Mouse (Mus musculus) embryonic facial prominence, embryonic 15.5 days (tissue): ENCODE measurements around the gene Eif4a1. TPM values are rescaled to one million over a fixed set of nuclear protein-coding genes. Genes with fewer than 3 reads are reported as not detected.

Source experiments
- ATAC-seq: fragments of 200-750 bp; cut with Nextera tagmentation; 2 replicates; pipeline ENCODE4 v1.8.0; 2017; ENCODE audit warnings: low read depth, moderate TSS enrichment; ENCODE audit not compliant: insufficient number of reproducible peaks, low FRiP score, low TSS enrichment
- H3K27ac ChIP-seq: fragments of 300-500 bp; sonication (generic); replicated peaks from 2 replicates; pipeline ENCODE4 v1.5.1; 2015; ENCODE audit warnings: mild to moderate bottlenecking, inconsistent platforms
- H3K27me3 ChIP-seq: fragments of 300-500 bp; sonication (generic); 2 replicates; pipeline ENCODE4 v1.6.1; 2015; ENCODE audit warnings: inconsistent platforms
- H3K36me3 ChIP-seq: fragments of 300-500 bp; sonication (generic); 2 replicates; pipeline ENCODE4 v1.6.1; 2015; ENCODE audit warnings: mild to moderate bottlenecking, inconsistent platforms
- H3K4me1 ChIP-seq: fragments of 300-500 bp; sonication (generic); 2 replicates; pipeline ENCODE4 v1.6.1; 2015; ENCODE audit warnings: inconsistent platforms
- H3K4me2 ChIP-seq: fragments of 300-500 bp; sonication (generic); replicated peaks from 2 replicates; pipeline ENCODE4 v1.6.1; 2015; ENCODE audit warnings: mild to moderate bottlenecking, inconsistent platforms
- H3K4me3 ChIP-seq: fragments of 300-500 bp; sonication (generic); replicated peaks from 2 replicates; pipeline ENCODE4 v1.5.1; 2015; ENCODE audit warnings: mild to moderate bottlenecking, inconsistent platforms
- H3K9ac ChIP-seq: fragments of 300-500 bp; sonication (generic); 2 replicates; pipeline ENCODE4 v1.6.1; 2015; ENCODE audit warnings: inconsistent platforms
- H3K9me3 ChIP-seq: fragments of 300-500 bp; sonication (generic); replicated peaks from 2 replicates; pipeline ENCODE4 v1.6.1; 2016; ENCODE audit warnings: inconsistent platforms
- WGBS: fragments of 180-500 bp; shearing (Covaris S2); methylation state at CpG from one replicate; pipeline ENCODE4 v1.1.7; 2015; 5-methylcytosine and 5-hydroxymethylcytosine counted together
- polyA plus RNA-seq: library from polyadenylated mRNA; unstranded; fragments of >200 nt; fragmentation: Nextera tagmentation; extraction: Ambion mirVana; gene quantifications from 2 replicates; pipeline ENCODE4 v1.2.1, GENCODE M21; 2015

Eif4a1 gene
- polyA plus RNA-seq, 1 experiment from 2014 or later: 512 TPM

DNA sequence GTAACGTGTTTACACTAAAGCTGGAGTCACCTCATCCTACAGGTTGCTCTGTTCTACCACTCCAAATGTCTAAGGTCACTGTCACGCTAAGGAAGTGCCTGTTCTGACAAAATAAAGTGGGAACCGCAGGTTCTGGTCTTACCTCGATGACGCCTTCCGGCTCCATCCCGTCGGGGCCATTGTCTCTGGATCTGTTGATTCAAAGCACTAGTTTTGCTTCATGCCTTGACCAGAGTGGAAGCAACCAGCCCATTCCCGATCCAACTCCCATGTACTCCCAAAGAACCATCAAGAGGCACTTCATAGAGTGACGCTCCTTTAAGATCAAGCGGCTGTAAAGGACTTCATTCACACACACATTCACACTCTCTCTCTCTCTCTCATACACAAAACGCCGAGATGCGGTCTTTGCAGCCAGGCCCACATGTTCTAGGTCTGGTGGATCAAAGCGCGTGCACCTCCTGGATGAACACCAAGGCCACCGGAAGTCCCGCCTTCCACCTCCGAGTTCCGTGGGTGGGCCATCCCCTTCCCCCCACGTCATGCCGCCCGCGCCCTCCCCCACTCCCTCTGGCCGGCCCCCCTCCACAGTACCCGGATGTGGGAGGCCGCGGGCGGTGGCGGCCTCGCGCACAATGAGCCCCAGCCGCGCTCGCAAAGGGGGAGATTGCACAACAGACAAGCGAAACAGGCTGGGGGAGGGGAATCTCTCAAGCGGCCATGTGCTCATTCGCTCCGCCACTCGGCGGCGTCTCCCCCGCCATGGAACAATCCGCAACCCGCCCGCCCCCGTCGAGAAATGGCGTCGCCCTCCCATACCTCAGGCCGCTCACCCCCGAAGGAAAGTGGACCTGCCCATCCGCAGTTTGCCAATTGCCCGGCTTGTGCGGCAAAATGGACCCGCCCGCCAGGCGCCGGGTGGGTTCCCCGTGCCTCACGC lies 1.2 kb downstream of the Eif4a1 start:
- Histone ChIP-seq H3K9me3 (no peaks in the 10 kb centered on the region), H3K27ac (peak overlapping the region; percentile 98), H3K4me2 (peak overlapping the region; percentile 77), H3K4me3 (peak overlapping the region; percentile 61), H3K27me3 (no peaks in the 10 kb centered on the region), H3K9ac (peak overlapping the region; percentile 83), H3K36me3 (peaks cover 77% of the 10 kb centered on the region), H3K4me1 (peaks cover 23% of the 10 kb centered on the region)
- ATAC-seq: peak; percentile 79
- WGBS: under 1% methylated on average over 55 of the region's 61 CpGs

DNA sequence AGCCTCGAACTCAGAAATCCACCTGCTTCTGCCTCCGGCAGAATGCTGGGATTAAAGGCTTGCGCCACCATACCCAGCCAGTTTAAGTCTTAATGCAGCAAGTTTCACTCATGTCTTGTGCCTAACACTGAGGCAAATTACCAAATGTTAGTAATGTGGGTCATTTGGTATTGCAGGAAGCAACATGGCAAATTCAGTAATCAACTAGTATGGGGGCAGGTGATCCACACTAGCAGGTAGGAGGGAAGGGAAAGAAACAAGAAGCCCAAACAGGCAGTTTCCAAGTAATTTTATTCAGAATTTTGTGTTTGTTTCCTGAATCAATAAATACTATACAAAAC lies 5.6 kb downstream of the Eif4a1 start:
- H3K27ac ChIP-seq: no peak overlapping the region
- no peak overlapping the region for H3K9ac ChIP-seq
- no peaks in the 10 kb centered on the region for H3K9me3 ChIP-seq
- H3K27me3 ChIP-seq: no peaks in the 10 kb centered on the region
- peaks cover 30% of the 10 kb centered on the region for H3K4me1 ChIP-seq
- H3K4me2 ChIP-seq: no peak overlapping the region
- H3K4me3 ChIP-seq: no peak overlapping the region
- ATAC-seq: no peak
- WGBS: 77% methylated on average over 3 of the region's 3 CpGs
- H3K36me3 ChIP-seq: peaks cover 67% of the 10 kb centered on the region

DNA sequence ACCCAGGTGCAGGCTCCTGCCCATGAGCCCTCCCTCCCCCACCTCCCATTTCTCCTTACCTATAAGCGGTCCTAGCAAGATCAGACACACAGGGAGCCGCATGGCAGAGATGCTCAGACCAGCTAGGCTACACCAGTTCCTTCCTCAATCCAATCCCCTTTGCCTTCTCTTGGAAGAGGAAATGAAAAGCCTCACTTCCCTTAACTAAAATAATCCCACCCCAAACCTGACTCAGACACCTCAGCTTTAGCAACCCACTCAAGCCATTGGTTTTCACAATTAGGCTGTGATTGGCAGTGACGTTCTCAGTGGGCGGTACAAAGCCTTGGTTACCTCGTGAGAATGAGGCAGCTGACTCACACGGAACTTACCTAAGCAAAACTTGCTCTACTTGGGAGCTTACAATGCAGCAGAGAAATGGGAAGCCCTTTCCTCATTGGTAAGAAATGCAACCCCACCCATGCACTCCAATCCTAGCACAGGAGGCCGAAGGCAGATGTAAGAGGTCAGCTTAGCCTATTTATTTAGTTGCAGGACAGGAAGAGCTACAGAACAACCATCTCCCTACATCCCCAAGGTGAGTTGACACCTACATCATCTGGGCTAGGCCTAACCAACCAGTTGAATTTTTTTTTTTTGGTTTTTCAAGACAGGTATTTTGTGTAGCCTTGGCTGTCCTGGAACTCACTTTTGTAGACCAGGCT lies 6.1 kb downstream of the Eif4a1 start, which contains the start of gene Cd68:
Gene Cd68 (minus strand): TSS at position 193 of the 704 bp plus-strand sequence.
- peaks cover 35% of the 10 kb centered on the region for H3K4me1 ChIP-seq
- peaks cover 67% of the 10 kb centered on the region for H3K36me3 ChIP-seq
- H3K4me2 ChIP-seq: no peak within 1 kb of the TSS
- H3K9ac ChIP-seq: no peak within 1 kb of the TSS
- ATAC-seq: no peak
- H3K4me3 ChIP-seq: no peak within 1 kb of the TSS
- peak within 1 kb of the TSS; percentile 52 for H3K27ac ChIP-seq
- no peaks in the 10 kb centered on the region for H3K9me3 ChIP-seq
- 26% methylated on average over 7 of the region's 7 CpGs for WGBS
- no peaks in the 10 kb centered on the region for H3K27me3 ChIP-seq

DNA sequence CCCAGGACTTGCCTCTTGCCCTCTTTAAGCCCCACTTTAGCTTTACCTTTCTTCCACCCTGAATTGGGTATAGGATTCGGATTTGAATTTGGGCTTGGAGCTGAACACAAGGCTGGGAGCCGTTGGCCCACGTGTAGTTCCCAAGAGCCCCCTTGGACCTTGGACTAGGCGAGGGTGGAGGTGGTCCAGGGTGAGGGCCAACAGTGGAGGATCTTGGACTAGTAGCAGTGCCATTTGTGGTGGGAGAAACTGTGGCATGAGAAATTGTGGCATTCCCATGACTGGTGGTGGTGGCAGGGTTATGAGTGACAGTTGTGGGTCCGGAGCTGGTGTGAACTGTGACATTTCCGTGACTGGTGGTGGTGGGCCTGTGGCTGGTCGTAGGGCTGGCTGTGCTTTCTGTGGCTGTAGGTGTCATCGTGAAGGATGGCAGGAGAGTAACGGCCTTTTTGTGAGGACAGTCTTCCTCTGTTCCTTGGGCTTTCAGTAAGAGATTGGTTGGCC lies 6.7 kb downstream of the Eif4a1 start:
- no peak for ATAC-seq
- Histone ChIP-seq H3K4me1 (peaks cover 35% of the 10 kb centered on the region), H3K27me3 (no peaks in the 10 kb centered on the region), H3K9me3 (no peaks in the 10 kb centered on the region), H3K9ac (no peak overlapping the region), H3K4me3 (no peak overlapping the region), H3K36me3 (peaks cover 63% of the 10 kb centered on the region), H3K27ac (peak overlapping the region; percentile 41), H3K4me2 (no peak overlapping the region)
- WGBS: 74% methylated on average over 9 of the region's 9 CpGs

DNA sequence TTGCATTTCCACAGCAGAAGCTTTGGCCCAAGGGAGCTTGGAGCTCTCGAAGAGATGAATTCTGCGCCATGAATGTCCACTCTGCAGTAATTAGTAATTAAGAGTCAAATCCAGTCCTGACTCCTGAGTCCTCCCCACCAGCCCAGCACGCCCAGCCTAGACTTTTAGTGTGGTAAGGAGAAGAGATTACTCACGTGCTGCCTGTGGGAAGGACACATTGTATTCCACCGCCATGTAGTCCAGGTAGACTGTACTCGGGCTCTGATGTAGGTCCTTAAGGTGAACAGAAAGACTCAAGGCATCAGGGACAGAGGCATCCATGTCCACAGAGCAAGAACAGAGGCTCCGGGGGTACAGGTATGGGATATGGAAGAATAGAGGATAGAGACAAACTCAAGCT lies 7.4 kb downstream of the Eif4a1 start:
- no peak for ATAC-seq
- no peak overlapping the region for H3K4me2 ChIP-seq
- peaks cover 29% of the 10 kb centered on the region for H3K4me1 ChIP-seq
- no peak overlapping the region for H3K9ac ChIP-seq
- H3K9me3 ChIP-seq: no peaks in the 10 kb centered on the region
- no peak overlapping the region for H3K4me3 ChIP-seq
- peak overlapping the region; percentile 52 for H3K27ac ChIP-seq
- 88% methylated on average over 7 of the region's 7 CpGs for WGBS
- no peaks in the 10 kb centered on the region for H3K27me3 ChIP-seq
- peaks cover 57% of the 10 kb centered on the region for H3K36me3 ChIP-seq

DNA sequence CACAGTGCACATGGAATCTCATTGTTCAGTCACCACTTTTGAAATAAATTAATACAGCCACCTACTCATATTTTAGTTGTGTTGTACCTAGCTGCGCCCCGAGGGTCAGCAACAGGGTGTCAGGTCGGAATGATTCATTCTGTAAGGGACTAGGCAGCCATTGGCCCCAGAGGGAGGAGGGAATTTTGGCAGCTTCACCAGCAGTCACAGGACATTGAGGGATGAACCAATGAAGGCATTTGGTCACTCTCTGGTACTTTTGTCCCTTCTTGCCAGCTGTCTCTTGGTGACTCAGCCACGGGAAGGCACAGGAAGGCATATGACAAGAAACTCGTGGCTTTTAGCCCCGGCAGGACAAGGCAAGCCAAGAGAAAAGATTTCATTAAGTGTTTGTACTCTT lies 8.4 kb downstream of the Eif4a1 start:
- H3K9ac ChIP-seq: no peak overlapping the region
- H3K4me2 ChIP-seq: no peak overlapping the region
- H3K36me3 ChIP-seq: peaks cover 53% of the 10 kb centered on the region
- 85% methylated on average over 6 of the region's 6 CpGs for whole genome bisulfite sequencing
- no peaks in the 10 kb centered on the region for H3K9me3 ChIP-seq
- peak overlapping the region; percentile 96; the same call in 1 of the 2 replicates for H3K27ac ChIP-seq
- peaks cover 20% of the 10 kb centered on the region for H3K4me1 ChIP-seq
- no peak overlapping the region for H3K4me3 ChIP-seq
- no peaks in the 10 kb centered on the region for H3K27me3 ChIP-seq
- no peak for ATAC-seq

DNA sequence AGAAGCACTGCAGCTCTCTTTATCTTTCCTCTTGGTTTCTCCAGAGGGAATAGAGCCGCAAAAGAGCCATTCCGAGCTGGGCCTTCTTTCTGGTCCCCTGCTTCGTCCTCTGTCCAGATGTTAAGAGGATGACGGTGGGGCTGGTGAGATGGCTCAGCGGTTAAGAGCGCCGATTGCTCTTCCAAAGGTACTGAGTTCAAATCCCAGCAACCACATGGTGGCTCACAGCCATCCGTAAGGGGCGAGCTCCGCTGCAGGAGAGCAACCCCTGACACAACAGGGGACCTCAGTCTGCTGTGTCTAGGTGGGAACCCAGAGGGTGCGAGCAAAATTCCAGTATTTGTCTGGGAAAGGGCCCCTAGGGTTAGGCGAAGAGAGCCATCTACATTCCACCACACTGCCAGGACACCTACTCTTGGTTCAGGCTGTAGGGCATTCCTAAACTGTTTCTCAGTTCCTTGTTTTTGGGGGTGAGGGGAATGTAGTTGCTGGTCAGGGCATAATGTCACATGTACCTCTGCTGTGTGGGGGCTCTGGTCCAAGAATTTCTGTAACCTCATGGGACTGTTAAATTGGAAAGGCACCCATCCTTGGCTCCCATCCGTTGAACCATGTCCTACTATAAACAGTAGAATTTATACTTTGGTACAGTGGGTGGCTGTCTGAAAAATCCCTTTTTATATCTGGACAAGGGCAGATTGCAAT lies 9.1 kb downstream of the Eif4a1 start:
- Histone ChIP-seq H3K27me3 (no peaks in the 10 kb centered on the region), H3K4me2 (peak overlapping the region; percentile 48), H3K9ac (peak overlapping the region; percentile 15; the same call in 1 of the 2 replicates), H3K27ac (peak overlapping the region; percentile 96), H3K9me3 (no peaks in the 10 kb centered on the region), H3K4me3 (peak overlapping the region; percentile 56), H3K4me1 (peaks cover 18% of the 10 kb centered on the region), H3K36me3 (peaks cover 53% of the 10 kb centered on the region)
- ATAC-seq: no peak
- 67% methylated on average over 13 of the region's 13 CpGs for WGBS

DNA sequence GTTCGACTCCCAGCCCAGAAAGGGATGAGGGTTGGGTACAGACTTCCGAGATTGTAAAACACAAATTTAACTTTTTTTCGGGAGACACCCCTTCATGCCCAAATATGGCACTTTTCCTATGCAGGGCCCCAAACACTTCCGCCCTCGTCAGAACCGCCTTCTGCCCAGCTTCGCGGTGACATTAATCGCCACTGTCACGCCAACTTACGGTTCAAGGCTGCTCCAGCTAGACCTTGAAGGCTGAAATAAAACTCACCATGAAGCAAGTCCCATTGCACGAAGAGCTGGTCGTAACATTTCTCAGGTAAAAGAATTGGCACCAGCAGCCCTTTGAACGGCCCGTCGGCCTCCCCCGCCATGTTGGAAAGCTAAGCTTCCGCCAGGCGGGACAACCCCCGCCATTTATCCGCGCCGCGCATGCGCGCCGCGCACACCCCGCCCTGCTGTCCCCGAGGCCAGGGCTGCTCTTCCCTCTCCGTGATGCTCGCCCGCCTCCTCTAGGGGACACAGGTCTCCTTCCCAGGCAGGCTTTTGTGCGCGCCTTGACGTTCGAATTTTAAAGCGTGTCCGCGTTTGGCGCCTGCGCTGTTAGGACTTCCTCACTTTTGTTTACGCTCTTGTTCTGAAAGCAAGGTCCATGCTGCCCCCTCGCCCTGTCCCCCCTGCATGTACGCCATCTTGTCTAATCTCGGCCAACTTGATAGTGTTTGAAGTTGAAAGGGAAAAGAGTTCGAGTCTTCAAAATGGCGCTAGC lies 9.8 kb downstream of the Eif4a1 start, which contains the start of gene Mpdu1:
Gene Mpdu1 (minus strand): TSS at position 430 of the 754 bp plus-strand sequence.
- peak within 1 kb of the TSS; percentile 96 for H3K27ac ChIP-seq
- no peaks in the 10 kb centered on the region for H3K9me3 ChIP-seq
- peaks cover 18% of the 10 kb centered on the region for H3K4me1 ChIP-seq
- WGBS: under 1% methylated on average over 48 of the region's 48 CpGs
- H3K27me3 ChIP-seq: no peaks in the 10 kb centered on the region
- ATAC-seq: peak; percentile 95
- peak within 1 kb of the TSS; percentile 56 for H3K4me3 ChIP-seq
- H3K36me3 ChIP-seq: peaks cover 53% of the 10 kb centered on the region
- H3K9ac ChIP-seq: peak within 1 kb of the TSS; percentile 37
- peak within 1 kb of the TSS; percentile 48 for H3K4me2 ChIP-seq

DNA sequence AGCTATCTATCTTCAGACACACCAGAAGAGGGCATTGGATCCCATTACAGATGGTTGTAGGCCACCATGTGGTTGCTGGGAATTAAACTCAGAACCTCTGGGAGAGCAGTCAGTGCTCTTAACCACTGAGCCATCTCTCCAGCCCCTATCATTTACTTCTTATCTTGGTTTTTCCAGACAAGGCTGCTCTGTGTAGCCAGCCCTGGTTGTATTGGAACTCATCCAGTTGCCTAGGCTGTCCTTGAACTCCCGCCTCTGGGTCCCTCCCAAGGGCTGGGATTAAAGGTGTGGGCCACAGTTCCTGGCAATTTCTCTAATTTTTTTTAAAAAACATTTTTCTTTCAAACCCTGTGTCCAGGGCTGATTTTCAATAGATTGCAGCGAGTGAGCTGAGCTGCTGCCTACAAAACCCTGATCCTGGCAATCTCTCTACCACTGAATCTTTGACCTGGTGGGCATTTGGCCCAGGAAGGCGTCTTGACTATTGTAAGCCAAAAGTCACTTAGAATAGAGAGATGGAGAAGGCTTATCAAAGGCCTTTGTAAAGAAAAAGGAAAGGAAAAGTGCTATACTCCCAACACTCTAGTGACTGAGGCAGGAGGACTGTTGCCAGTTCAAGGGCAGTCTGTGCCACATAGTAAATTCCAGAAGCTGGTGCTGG lies 10.9 kb downstream of the Eif4a1 start:
- peaks cover 25% of the 10 kb centered on the region for H3K4me1 ChIP-seq
- no peaks in the 10 kb centered on the region for H3K9me3 ChIP-seq
- H3K36me3 ChIP-seq: peaks cover 54% of the 10 kb centered on the region
- H3K4me2 ChIP-seq: peak overlapping the region; percentile 48
- no peaks in the 10 kb centered on the region for H3K27me3 ChIP-seq
- ATAC-seq: no peak
- peak overlapping the region; percentile 37; the same call in 1 of the 2 replicates for H3K9ac ChIP-seq
- peak overlapping the region; percentile 56 for H3K4me3 ChIP-seq
- peak overlapping the region; percentile 96 for H3K27ac ChIP-seq
- 72% methylated on average over 3 of the region's 3 CpGs for WGBS

DNA sequence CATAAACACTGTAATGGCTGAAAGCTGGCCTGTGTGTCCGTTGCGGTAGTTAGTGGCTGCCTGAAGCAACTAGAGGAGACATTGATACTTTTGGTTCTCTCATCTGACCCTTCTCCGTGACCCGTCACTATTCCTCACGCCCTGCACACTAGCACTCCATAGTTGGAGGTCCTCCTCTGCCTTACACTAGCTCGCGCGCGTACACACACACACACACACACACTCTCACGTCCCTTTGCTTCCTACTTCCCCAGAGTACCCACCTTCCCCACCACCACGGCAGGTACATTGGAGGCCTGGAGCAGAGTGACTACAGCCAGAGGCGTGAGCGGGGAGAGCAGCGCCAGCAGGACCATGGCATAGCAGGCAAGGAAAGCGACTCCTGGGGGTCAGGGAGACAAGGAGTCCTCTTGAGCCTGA lies 14.8 kb downstream of the Eif4a1 start:
- no peak for ATAC-seq
- H3K27ac ChIP-seq: no peak overlapping the region
- H3K36me3 ChIP-seq: peaks cover 36% of the 10 kb centered on the region
- WGBS: 82% methylated on average over 15 of the region's 15 CpGs
- H3K4me1 ChIP-seq: peaks cover 36% of the 10 kb centered on the region
- no peaks in the 10 kb centered on the region for H3K9me3 ChIP-seq
- no peak overlapping the region for H3K4me3 ChIP-seq
- H3K4me2 ChIP-seq: no peak overlapping the region
- H3K27me3 ChIP-seq: no peaks in the 10 kb centered on the region
- no peak overlapping the region for H3K9ac ChIP-seq
